Mouse (Mus musculus) heart, postnatal 25 days (tissue): ENCODE data around the gene Hyou1. TPM values are rescaled to one million over a fixed set of nuclear protein-coding genes. Genes with fewer than 3 reads are reported as not detected.

Source experiments
- DNase-seq: peaks from one replicate; pipeline ENCODE4 v3.0.0; 2022; ENCODE audit warnings: low spot score
- intact Hi-C: fragments of 180-260 bp; cut with DNase I; formaldehyde crosslinking; loops from one replicate; pipeline ENCODE4 v1.15.1; 2025
- microRNA-seq: library from miRNA; unstranded; fragments of <30 nt; microRNA quantifications from one replicate; pipeline ENCODE4 v1.2.0, GENCODE M21; 2022
- total RNA-seq, 2 experiments: library from RNA; stranded (reverse); gene quantifications; 2 replicates each; pipeline ENCODE4 v1.2.3; 2021

Gene Hyou1
- total RNA-seq, 2 experiments from 2014 or later = 70.2 to 78.9 TPM

GRCm38 (mm10) chr9:44435747-44436146 is 56.5 kb downstream of the Hyou1 start:
- intact Hi-C loops = no loop called here
- no peak for DNase-seq

GRCm38 (mm10) chr9:44440961-44441360 is 61.7 kb downstream of the Hyou1 start, which contains the start of gene Foxr1:
Gene Foxr1, minus strand, starts transcription at chr9:44441136.
- intact Hi-C loops = loop anchor here (10.0 kb wide), 1 partner anchor 364 kb away; the partner anchor contains the start of gene Ttc36
- DNase-seq = no peak

Small RNA genes within 50 kb of the gene (microRNA-seq; reads per million reads assigned to microRNA genes)
- gene Gm44335 (not detected), gene Mir7085 (not detected)

Other genes starting within 250 kb of the Hyou1 start
- 10 to 100 TPM; 38.9 to 40.4 TPM for gene Mcam, start 245.0 kb upstream of the Hyou1 start, total RNA-seq
- gene Cbl, start 145.4 kb upstream of the Hyou1 start, total RNA-seq = 10 to 100 TPM; 18.6 to 22.4 TPM
- gene Ccdc153, start 138.8 kb upstream of the Hyou1 start, total RNA-seq = not detected
- gene Pdzd3, start 128.0 kb upstream of the Hyou1 start, total RNA-seq = 1 to 10 TPM; 4.3 to 4.4 TPM
- 10 to 100 TPM; 19.4 to 20.7 TPM for gene Nlrx1, start 110.9 kb upstream of the Hyou1 start, total RNA-seq
- gene Abcg4, start 90.9 kb upstream of the Hyou1 start, total RNA-seq = under 1 TPM; 0.34 to 0.42 TPM
- 10 to 100 TPM in 1 of 2 experiments, 1 to 10 TPM in 1; 7.9 to 12.7 TPM for gene Hinfp, start 73.8 kb upstream of the Hyou1 start, total RNA-seq
- 10 to 100 TPM; 11.7 to 13.9 TPM for gene C2cd2l, start 59.2 kb upstream of the Hyou1 start, total RNA-seq
- 10 to 100 TPM; 18.6 to 19.6 TPM for gene Dpagt1, start 53.5 kb upstream of the Hyou1 start, total RNA-seq
- 10 to 100 TPM; 14.6 to 15.6 TPM for gene H2afx, start 44.8 kb upstream of the Hyou1 start, total RNA-seq
- gene Hmbs, start 35.3 kb upstream of the Hyou1 start, total RNA-seq = 10 to 100 TPM; 46.3 to 47.0 TPM
- gene Vps11, start 17.8 kb upstream of the Hyou1 start, total RNA-seq = 10 to 100 TPM; 14.3 to 14.8 TPM
- gene Slc37a4, start 17.4 kb downstream of the Hyou1 start, total RNA-seq = 10 to 100 TPM; 25.5 to 27.9 TPM
- gene Rps25, start 27.6 kb downstream of the Hyou1 start, total RNA-seq = 100 to 1,000 TPM; 745 to 824 TPM
- gene Trappc4, start 28.1 kb downstream of the Hyou1 start, total RNA-seq = 10 to 100 TPM; 34.9 to 35.1 TPM
- gene Ccdc84, start 39.1 kb downstream of the Hyou1 start, total RNA-seq = 1 to 10 TPM; 7.2 to 8.0 TPM
- gene Foxr1, start 61.6 kb downstream of the Hyou1 start, total RNA-seq = not detected
- gene Upk2, start 75.5 kb downstream of the Hyou1 start, total RNA-seq = not detected
- gene Bcl9l, start 103.3 kb downstream of the Hyou1 start, total RNA-seq = 10 to 100 TPM; 44.9 to 57.6 TPM
- gene Cxcr5, start 182.4 kb downstream of the Hyou1 start, total RNA-seq = under 1 TPM; 0.10 to 0.31 TPM
- gene Ddx6, start 225.4 kb downstream of the Hyou1 start, total RNA-seq = 10 to 100 TPM; 72.5 to 87.3 TPM